Mouse (Mus musculus) gastrocnemius, postnatal 36 days (tissue): ENCODE data around the gene Fam222b. TPM values are rescaled to one million over a fixed set of nuclear protein-coding genes. Genes with fewer than 3 reads are reported as not detected.
"Not testable (repeated sequence)": the region's sequence is repeated elsewhere in the genome, so short reads cannot be mapped to it uniquely, and the experiment has no call there.

Source experiments
- DNase-seq, 2 experiments: peaks; one replicate each; pipeline ENCODE4 v3.0.0; 2022
- intact Hi-C: fragments of 180-260 bp; cut with DNase I; formaldehyde crosslinking; loops from one replicate; pipeline ENCODE4 v1.15.1; 2025
- total RNA-seq, 2 experiments: library from RNA; stranded (reverse); gene quantifications; 2 replicates each; pipeline ENCODE4 v1.2.3; 2021

Gene Fam222b
- total RNA-seq, 2 experiments from 2014 or later = 6.0 to 6.1 TPM

DNA sequence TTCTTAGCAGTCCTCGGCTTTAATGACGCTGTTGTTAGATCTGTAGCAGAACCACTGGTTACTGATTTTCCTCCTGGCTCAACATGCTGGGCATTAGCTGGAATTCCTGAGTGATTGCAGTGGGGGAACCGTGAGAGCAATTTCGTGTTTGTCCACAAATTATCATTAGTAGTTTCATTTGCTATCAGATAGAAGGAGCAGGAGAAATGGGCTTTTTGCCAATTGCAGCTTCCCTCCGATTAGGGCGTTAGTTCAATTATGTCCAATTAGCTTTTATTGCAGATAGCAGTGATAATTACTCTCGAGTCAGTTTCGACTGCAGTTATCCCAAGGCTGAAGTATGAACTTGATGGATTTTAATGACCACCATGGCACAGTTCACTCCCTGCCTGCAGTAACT, 35.0 kb downstream of the Fam222b start:
- intact Hi-C loops = loop anchor here (5.0 kb wide), 1 partner anchor 47 kb away; the partner anchor contains the start of gene Eral1
- no peak for DNase-seq

GRCm38 (mm10) chr11:78133915-78134314, 39.5 kb downstream of the Fam222b start:
- DNase-seq = no peak
- intact Hi-C loops = no loop called here

DNA sequence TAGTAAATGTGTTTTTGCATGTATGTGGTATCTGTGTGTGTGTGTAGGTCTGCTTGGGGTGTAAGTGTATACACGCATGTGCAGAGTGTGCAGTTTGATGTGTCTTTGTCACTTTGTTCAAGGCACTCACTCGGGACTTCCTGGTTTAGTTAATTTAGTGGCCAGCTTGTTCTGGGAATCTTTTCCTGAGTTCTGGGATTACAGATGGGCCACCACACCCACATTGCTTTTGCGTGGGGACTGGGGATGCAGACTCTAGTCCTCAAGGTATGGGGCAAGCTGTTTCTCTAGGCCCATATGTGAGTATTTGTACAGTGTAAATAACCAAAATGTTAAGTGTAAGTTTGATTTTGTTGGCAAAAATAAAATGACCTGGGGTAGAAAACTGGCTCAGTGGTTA, 39.9 kb downstream of the Fam222b start:
- intact Hi-C loops = no loop called here

DNA sequence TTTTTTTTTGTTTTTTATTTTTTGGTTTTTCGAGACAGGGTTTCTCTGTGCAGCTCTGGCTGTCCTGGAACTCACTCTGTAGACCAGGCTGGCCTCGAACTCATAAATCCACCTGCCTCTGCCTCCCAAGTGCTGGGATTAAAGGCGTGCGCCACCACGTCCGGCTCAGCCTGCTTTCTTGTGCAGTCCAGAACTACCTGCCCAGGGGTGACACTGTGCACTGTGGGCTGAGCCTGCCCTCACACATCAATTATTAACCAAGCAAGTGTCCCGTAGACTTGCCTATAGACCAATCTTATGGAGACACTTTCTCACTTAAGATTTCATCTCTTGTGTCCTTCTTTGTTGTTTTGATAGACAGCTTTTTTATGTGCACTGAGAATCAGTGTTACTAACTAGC, 40.9 kb downstream of the Fam222b start:
- intact Hi-C loops, DNase-seq: not testable (repeated sequence)

More for the DNA sequence above, 39.9 kb downstream of the Fam222b start:
- DNase-seq = no peak

DNA sequence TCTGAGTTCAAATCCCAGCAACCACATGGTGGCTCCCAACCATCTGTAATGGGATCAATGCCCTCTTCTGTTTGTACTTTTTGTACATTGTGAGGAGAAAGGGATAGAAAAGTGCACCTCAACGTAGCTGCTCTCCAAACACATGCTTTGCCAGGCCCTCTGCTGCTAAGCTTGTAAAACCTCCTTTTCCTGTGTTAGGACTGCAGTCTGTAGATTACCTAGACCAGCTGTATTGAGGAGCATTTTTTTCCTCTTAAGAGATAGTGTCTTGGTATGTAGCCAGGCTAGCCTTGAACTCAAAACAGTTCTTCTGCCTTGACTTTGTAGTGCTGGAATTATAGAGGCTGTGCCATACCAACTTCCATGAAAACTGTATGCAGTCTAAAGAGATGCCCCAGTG, 41.7 kb downstream of the Fam222b start:
- intact Hi-C loops = no loop called here
- no peak for DNase-seq

- DNase-seq = no peak
- intact Hi-C loops = no loop called here
These were observed 43.1 kb downstream of the Fam222b start for GRCm38 (mm10) chr11:78137584-78137983.

GRCm38 (mm10) chr11:78138023-78138422, 43.6 kb downstream of the Fam222b start:
- intact Hi-C loops = no loop called here
- no peak for DNase-seq

DNA sequence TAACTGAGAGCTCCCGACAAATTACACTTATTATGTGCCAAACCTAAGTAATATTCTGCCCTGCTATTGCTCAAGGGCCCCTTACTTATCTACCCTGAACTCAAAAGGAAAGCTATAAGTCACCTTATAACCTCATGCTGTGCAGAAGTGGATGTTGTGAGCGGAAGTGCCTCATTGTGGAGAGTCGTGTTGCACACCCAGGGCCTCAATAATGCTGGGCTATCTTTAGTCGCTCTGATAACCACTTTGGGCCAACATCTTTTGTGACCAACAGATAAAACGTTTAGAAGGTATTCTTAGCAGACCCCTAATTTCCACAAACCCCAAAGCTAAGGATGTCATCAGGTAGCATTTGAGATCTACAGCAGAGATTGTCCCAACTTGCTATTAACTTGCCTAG, 46.2 kb downstream of the Fam222b start:
- no peak for DNase-seq
- intact Hi-C loops = no loop called here

- no peak for DNase-seq
- intact Hi-C loops = no loop called here
These were observed 49.1 kb downstream of the Fam222b start for GRCm38 (mm10) chr11:78143520-78143919.

DNA sequence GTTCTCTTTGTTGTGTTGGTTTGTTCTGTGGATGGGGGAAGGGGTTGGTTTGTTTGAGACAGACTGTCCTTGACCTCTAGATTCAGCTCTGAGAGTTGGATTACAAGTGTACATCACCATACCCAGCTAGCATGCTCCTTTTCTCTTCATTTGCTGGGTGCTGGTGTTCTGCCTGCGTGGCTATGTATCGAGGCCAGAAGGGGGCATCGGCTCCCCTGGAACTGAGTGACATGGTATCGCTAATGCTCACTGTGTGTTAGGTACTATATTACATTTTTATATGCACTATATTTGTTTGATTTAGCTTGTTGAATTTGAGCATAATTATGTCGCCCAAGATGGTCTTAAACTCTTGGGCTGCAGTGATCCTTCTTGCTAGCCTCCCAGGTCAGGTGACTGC, 51.7 kb downstream of the Fam222b start:
- DNase-seq = no peak
- intact Hi-C loops = no loop called here

DNA sequence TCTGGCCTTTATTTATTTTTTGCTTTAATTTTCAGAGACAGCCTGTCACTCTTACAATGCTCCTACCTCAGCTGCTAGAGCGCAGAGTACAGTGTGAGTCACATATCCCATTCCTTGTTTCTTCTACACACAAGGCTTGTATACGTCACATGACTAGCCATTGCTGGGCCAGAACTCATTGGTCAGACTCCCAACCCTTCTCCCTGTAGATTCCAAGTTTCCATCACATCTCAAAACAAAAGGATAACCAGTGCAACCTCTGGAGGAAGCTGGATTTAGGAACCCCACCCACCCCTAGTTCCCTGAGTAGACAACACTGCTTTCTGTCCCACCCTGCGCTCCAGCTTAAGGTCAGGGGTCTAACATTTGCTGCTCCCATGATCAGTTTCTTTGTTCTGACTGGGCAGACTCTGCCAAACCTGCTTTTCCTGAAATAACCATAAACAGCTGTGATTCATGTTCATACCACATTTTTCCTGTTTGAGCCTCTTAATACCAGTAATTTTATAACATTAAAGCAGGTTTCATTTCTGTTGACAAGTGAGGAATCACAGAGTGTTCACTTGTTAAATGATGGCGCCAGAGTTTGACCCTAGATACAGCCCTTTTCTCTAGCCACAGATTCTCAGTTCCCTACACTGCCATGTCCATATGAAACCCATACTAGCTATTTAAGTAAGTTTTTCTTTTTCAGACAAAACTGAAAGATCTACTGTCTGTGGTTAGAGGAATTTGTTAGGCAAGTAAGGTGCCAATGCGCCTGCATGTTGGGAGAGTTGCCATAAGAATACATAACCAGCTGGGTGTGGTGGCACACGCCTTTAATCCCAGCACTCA, 52.5 kb downstream of the Fam222b start:
- no peak for DNase-seq
- intact Hi-C loops = no loop called here

GRCm38 (mm10) chr11:78151161-78151560, 56.7 kb downstream of the Fam222b start:
- intact Hi-C loops = no loop called here

DNA sequence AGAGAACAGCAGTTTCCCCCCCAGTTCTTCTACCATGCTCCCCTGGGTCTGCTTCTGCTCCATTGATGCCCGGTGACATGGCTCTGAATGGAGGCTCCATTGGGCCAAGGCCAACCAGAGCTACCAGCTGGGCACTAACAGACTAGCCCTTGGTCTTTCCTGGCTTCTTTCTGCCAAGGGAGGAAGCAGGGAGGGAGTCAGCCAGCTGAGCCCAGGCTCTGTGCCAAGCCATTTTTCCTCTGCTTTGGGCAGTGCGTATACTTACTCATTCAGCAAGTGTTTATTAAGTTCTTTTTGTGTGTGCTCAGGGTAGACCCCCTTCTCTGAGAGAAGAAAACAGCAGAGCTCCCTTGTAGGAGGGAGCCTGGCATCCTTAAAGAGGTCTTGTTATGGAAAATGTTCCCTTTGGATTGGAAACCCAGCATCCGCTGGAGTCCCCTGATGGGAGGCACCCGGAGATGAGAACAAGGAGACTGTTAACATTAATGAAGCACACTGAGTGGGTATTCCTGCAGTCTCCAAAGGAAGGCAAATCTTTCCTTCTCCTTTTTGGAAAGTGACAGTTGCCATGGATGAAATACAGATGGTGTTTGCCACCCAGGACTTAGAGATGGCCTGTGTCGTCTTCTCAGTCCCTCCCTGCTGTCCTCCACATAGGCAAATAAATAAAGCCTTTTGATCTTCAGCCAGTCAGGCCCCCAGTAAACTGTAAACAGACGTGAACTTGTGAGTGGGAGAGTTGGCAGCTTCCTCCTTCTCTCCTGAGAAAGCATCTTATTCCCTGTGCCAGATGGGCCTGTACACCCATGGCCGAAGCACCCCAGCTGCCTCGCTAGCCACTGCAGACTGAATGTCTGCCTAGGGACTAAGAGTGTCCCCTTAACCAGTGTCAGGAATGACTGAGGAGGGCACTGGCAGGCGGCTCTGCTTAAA, 58.1 kb downstream of the Fam222b start:
- intact Hi-C loops = no loop called here
- DNase-seq = peak; percentile 43 to 49

More at GRCm38 (mm10) chr11:78151161-78151560, 56.7 kb downstream of the Fam222b start:
- no peak for DNase-seq

DNA sequence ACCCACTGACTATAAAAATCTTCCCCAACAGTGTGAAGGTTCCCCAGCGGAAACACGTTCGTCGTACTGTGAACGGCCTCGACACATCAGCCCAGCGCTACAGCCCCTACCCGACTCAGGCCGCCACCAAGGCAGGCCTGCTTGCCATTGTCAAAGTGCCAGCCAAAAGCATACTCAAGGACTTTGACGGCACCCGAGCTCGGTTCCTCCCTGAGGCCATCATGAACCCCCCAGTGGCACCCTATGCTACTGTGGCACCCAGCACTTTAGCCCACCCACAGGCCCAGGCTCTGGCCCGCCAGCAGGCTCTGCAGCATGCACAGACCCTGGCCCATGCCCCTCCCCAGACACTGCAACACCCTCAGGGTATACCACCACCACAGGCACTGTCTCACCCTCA, 59.3 kb downstream of the Fam222b start:
- no peak for DNase-seq

DNA sequence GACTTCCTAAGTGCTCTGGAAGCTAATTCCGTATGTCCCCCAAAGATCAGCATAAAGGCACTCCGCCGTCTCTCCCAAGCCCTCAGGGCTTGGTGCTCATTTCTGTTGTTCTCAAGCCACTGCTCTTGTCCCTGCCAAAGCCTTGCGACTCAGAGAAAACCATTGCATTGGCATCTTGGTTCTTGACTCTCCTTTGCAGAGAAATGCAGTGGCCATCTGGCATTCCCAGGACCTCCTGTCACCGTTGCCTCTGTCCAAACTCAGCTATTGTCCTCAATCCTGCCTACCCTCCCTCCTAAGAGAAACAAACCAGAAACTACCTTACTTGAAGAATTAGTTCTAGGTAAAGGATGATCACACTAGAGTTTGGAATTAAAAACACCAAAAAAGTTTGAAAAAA, 61.2 kb downstream of the Fam222b start:
- intact Hi-C loops = loop anchor here (5.0 kb wide), 1 partner anchor 58 kb away; no protein-coding TSS in a partner anchor
- DNase-seq = no peak

More for the DNA sequence above, 59.3 kb downstream of the Fam222b start:
- intact Hi-C loops = no loop called here

DNA sequence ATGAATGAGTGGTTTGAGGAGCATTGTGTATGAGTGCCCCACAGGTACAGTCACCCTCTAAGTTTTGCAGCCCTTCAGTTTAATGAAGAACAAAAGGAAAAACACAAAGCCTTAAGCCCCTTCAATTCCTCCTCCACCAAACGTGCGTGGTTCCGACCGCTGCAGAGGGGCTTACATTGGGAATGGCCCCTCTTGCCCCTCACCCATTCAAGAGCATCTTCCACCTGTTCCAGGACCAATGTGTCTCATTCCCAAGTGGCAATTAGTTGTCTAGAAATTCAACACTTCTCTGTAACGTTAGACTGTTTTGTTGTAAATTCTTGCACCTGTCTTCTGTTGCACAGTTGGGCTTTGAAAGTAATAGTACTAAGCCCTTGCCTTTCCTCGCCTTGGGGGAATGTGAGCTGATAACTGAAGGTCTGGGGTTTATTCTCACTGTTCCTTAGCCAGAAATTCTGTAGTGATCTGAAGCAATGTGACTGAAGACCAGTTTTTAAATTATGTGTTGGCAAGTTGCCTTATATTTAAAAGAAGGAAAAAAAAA, 61.8 kb downstream of the Fam222b start:
- intact Hi-C loops = loop anchor here (5.0 kb wide), 1 partner anchor 59 kb away; no protein-coding TSS in a partner anchor
- DNase-seq = no peak

GRCm38 (mm10) chr11:78159096-78159495, 64.6 kb downstream of the Fam222b start:
- intact Hi-C loops = loop anchor here (1.0 to 5.0 kb wide), 2 partner anchors 19 to 62 kb away; no protein-coding TSS in a partner anchor
- peak in 1 of 2 experiments; percentile 51 for DNase-seq

GRCm38 (mm10) chr11:78159557-78159956, 65.1 kb downstream of the Fam222b start:
- no peak for DNase-seq
- intact Hi-C loops = loop anchor here (1.0 to 5.0 kb wide), 2 partner anchors 19 to 62 kb away; no protein-coding TSS in a partner anchor

- intact Hi-C loops = no loop called here
- no peak for DNase-seq
These were observed 65.7 kb downstream of the Fam222b start for GRCm38 (mm10) chr11:78160171-78160570.

DNA sequence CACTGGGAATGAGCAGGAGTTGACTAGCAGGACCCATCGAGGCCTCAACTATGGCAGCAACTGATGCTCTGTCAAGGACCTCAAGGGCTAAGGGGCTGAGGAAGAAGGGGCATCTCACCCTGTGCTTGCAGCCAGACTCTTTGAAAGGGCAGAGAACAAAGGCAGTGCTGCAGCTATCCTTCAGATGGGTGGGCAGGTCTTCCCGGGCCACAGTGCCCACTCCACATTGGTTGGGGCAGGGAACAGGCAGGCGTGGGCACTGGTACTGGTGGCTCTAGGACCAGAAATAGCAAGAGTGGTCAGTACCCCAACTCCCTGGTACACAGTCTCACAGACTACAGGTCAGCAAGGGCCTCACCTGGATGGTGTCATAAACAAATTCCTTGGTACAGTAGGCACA, 66.2 kb downstream of the Fam222b start:
- DNase-seq = no peak
- intact Hi-C loops = no loop called here

DNA sequence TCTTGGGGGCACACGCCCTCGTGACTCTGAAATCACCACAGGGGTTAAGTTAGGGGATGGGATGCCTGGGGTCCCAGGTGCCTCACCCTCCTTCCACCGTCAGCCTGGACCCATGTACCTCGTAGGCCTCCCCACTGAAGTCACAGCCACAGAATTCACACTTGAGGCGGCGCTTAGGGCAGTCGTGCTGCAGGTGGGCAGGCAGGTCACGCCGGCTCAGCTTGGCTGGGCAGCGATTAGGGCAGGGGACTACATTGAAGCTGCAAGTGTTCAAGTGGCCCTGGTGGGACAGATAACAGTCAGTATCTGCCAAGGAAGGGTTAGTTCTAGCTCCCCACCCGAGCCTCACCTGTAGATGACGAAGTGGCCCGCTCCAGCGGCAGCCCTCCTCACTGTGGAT, 66.7 kb downstream of the Fam222b start:
- DNase-seq = no peak
- intact Hi-C loops = no loop called here
